Mouse (Mus musculus) hindlimb bud, embryonic 11.5 days (tissue): ENCODE data around the gene Olfr992.
"Not testable (repeated sequence)": the region's sequence is repeated elsewhere in the genome, so short reads cannot be mapped to it uniquely, and the experiment has no call there.

Experiments used
- DNase-seq: peaks from one replicate; pipeline ENCODE4 v3.0.0-alpha.2; 2012; ENCODE audit warnings: low read depth, low spot score; ENCODE audit errors: extremely low spot score

Olfr992 gene

DNA sequence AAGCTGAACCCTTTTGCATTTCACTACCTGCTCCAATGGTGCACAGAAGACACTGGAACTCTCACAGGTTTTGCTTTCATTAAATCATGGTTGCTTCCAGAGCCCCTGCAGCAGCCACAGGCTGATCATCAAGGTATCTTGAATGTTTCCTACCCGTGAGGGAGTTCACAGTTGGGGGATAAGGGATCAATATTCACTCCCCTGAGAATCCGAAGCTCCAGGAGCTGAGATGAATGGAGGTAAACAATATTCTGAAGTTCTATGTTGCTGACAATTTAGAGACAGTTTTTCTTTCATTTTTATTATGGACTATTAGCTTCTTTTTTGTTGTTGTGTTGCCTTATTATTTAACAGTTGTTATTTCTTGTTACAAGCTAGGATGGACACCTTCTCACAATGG lies at the start of gene Olfr992:
TSS of gene Olfr992 (minus strand) at position 101 of the 400 bp plus-strand sequence.
- no peak for DNase-seq

- DNase-seq: no peak
These were observed 34.3 kb upstream of the Olfr992 start, which contains the start of gene Olfr995 for GRCm38 (mm10) chr2:85443539-85443938. Olfr995 (minus strand) TSS chr2:85443639.

- DNase-seq: no peak
These were observed 33.3 kb upstream of the Olfr992 start for GRCm38 (mm10) chr2:85442546-85442945.

GRCm38 (mm10) chr2:85436351-85436750 lies 27.1 kb upstream of the Olfr992 start, which contains the start of gene Olfr994:
Olfr994 (minus strand) TSS chr2:85436451.
- no peak for DNase-seq

- DNase-seq: no peak
These were observed 16.6 kb upstream of the Olfr992 start for GRCm38 (mm10) chr2:85425893-85426292.

DNA sequence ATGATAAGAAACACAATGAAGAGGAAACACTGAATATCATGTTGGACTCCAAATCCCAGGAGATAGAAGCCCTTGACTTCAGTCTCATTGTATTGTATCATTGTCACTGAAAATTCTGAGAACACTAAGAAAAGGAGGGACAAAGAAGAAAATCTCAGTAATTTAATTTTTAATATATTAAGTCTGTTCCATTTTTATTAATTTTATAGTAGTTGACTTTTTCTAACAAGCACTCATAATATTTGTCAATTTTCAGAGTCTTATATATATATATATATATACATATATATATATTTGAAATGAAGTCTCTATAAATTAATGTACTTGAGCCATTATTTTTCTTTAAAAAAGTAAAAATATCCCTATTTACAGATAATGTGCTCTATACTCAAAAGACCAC lies 5.5 kb upstream of the Olfr992 start, which contains the start of gene Olfr993:
TSS of gene Olfr993 (minus strand) at position 101 of the 400 bp plus-strand sequence.
- DNase-seq: no peak

DNA sequence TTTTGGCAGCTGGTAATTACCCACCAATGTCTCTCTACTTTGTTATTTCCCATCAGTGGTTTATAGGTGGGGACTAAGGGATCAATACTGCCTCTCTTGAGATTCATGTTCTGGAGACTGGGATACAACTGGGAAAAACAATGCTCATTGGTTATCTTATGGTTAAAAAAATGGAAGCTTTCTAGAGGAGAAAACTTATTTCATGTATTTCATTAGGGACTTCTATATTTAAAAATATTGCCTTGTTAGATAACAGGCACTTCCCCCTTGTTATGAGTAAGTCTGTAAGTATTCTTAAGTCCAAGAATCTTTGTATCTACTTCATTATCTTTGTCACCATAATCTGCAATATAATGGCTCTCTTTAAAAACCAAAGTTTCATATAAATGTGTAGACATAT lies 46.1 kb downstream of the Olfr992 start, which contains the start of gene Olfr988:
TSS of gene Olfr988 (minus strand) at position 101 of the 400 bp plus-strand sequence.
- not testable (repeated sequence) for DNase-seq
